Mouse (Mus musculus) small intestine, adult 2 months (tissue): Measurements from ENCODE around the gene Plekhh2. TPM values are rescaled to one million over a fixed set of nuclear protein-coding genes. Genes with fewer than 3 reads are reported as not detected.

Experiments
- H3K27ac ChIP-seq: fragments of 200-500 bp; 2 replicates; pipeline ENCODE4 v1.5.1; 2012; ENCODE audit warnings: low read depth, low read length, control low read depth, inconsistent platforms; ENCODE audit not compliant: insufficient read depth
- H3K27me3 ChIP-seq: fragments of 200-500 bp; 2 replicates; pipeline ENCODE4 v1.6.1; 2012; ENCODE audit warnings: mild to moderate bottlenecking, moderate library complexity, low read length, inconsistent platforms; ENCODE audit not compliant: control insufficient read depth, insufficient read depth
- H3K36me3 ChIP-seq: fragments of 200-500 bp; 2 replicates; pipeline ENCODE4 v1.6.1; 2012; ENCODE audit warnings: mild to moderate bottlenecking, low read length, control low read depth, inconsistent platforms; ENCODE audit not compliant: control insufficient read depth, insufficient read depth
- H3K4me1 ChIP-seq: fragments of 200-500 bp; 2 replicates; pipeline ENCODE4 v1.6.1; 2012; ENCODE audit warnings: low read length, inconsistent platforms, mixed read lengths; ENCODE audit not compliant: control insufficient read depth, insufficient read depth, insufficient read length
- H3K4me3 ChIP-seq: fragments of 200-500 bp; 2 replicates; pipeline ENCODE4 v1.5.1; 2012; ENCODE audit warnings: low read depth, mild to moderate bottlenecking, control low read depth, inconsistent platforms, low read length, moderate library complexity
- CTCF ChIP-seq: fragments of 200-500 bp; IDR thresholded peaks from 2 replicates; pipeline ENCODE4 v1.5.1; 2012; ENCODE audit warnings: low read depth, mild to moderate bottlenecking, control low read depth, inconsistent platforms, low read length, moderate library complexity, mixed read lengths; ENCODE audit not compliant: insufficient replicate concordance, insufficient read length; ENCODE audit errors: extremely low read depth
- POLR2A ChIP-seq: fragments of 200-500 bp; IDR thresholded peaks from 2 replicates; pipeline ENCODE4 v1.6.1; 2012; ENCODE audit warnings: low read depth, mild to moderate bottlenecking, control low read depth, inconsistent platforms, low read length, moderate library complexity
- WGBS: fragments of 180-500 bp; shearing (Covaris S2); methylation state at CpG from one replicate; pipeline ENCODE4 v1.1.7; 2018; 5-methylcytosine and 5-hydroxymethylcytosine counted together
- polyA plus RNA-seq: library from polyadenylated mRNA; depleted of rRNA; stranded (reverse); fragments of >200 nt; gene quantifications from 2 replicates; pipeline ENCODE4 v1.2.3, GENCODE M21; 2012

Gene Plekhh2
- polyA plus RNA-seq, 1 experiment, result 1.8 TPM

DNA sequence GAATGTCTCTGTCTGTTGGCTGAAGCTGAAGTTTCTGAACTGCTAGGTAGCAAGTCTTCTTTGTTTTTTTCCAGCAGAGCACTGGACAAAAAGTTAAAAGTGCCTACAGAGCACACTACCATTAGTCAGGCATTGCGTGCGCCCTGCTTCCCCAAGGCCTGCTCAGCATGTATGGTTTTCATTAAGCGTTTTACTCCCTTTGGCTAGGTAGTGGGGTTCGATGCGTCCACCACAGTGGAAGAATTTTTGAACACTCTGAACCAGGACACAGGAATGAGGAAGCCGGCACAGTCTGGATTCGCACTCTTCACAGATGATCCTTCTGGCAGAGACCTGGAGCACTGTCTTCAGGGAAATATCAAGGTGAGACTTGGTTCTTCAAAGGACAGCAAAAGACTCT, 87.2 kb downstream of the Plekhh2 start:
- peaks cover 6% of the 10 kb centered on the region; the same call in 1 of the 2 replicates for H3K4me1 ChIP-seq
- WGBS, result 96% methylated on average over 7 of the region's 7 CpGs
- H3K27ac ChIP-seq, result no peak overlapping the region
- no peak for TF ChIP-seq CTCF
- no peak for TF ChIP-seq POLR2A
- no peak overlapping the region for H3K4me3 ChIP-seq
- H3K36me3 ChIP-seq, result no peaks in the 10 kb centered on the region
- no peaks in the 10 kb centered on the region for H3K27me3 ChIP-seq

DNA sequence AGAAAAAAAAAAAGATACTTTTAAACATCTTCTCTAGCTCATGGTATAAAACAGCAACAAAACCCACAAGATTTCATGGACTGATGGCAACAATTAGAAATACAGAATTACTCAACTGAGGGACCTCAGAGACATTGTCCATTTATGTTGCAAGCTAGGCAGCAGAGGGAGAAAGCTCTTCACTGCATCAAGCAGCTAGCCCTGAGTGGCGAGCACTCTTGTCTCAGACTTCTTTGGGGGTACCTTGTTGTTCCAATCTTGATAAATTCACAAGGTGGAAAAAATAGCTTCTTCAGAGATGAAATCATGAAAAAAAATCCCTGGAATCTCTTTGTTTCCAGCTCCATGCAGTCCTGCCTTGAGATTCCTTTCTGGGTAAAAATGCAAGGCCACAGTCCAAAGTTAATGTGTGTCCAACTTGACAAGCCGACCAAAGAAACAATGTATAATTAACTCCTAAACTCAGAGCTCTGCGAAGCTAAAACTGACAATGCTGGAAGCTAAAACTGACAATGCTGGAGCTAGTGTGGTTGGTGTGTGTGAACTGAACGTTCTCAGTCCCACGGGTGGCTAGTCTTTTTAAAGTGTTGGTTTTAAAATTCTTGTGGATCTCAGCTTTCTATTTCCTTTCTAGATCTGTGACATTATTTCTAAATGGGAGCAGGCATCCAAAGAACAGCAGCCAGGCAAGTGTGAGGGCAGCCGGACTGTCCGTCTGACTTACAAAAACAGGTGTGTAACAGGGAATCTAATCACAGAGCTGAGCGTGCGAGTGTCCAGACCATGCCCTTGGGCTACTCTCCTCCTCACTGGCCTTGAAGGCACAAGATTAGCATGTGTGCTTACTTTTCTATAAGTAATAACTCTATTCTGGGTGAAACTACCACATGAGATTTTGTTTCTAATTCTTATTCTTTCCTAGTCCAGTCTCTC, 88.6 kb downstream of the Plekhh2 start:
- Histone ChIP-seq H3K27ac (no peak overlapping the region), H3K4me1 (peaks cover 4% of the 10 kb centered on the region; the same call in 1 of the 2 replicates), H3K4me3 (no peak overlapping the region), H3K36me3 (no peaks in the 10 kb centered on the region; the same call in 1 of the 2 replicates), H3K27me3 (no peaks in the 10 kb centered on the region)
- 69% methylated on average over 9 of the region's 9 CpGs for WGBS
- TF ChIP-seq CTCF (no peak), POLR2A (no peak)

DNA sequence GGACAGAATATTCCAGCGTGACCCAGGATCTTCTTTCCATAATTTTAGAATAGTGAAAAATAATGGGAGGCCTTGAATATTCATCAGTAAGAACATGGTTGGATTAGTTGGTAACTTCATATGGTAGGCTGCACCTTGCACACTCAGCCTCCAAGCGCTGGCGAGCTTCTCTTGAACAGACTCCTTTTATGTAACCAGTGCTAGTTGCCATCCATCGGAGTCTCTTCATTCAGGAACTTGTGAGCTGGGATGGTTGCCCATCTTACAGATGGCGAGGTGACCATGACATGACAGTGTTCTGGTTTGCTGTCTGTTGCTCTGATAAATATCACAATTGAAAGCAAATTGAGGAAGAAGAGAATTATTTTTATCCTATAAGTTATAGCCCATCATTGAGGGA, 90.1 kb downstream of the Plekhh2 start:
- TF ChIP-seq POLR2A (no peak), CTCF (no peak)
- H3K27ac ChIP-seq, result no peak overlapping the region
- H3K4me1 ChIP-seq, result peaks cover 2% of the 10 kb centered on the region; the same call in 1 of the 2 replicates
- H3K27me3 ChIP-seq, result no peaks in the 10 kb centered on the region
- no peak overlapping the region for H3K4me3 ChIP-seq
- WGBS, result 94% methylated on average over 5 of the region's 5 CpGs
- no peaks in the 10 kb centered on the region; the same call in 1 of the 2 replicates for H3K36me3 ChIP-seq

DNA sequence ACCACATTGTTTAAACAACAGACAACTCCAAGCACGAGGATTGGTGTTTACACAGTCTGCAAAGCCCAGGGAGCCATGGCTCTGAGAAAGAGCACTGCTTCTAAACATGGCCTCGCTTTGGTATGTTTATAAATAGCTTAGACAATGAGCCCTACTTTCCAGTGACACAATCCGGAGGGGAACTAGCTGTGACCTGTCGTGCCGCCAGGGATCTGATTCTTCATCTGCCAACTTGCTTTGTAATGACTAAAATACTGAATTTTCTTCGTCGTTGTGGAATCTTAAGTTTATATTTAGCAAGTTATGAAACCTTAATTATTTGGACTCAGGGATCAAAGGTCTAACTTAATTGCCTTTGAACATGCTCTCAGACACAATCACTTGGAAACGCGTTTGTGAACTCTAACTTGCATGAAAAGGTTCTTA, 91.5 kb downstream of the Plekhh2 start:
- no peaks in the 10 kb centered on the region; the same call in 1 of the 2 replicates for H3K36me3 ChIP-seq
- WGBS, result 23% methylated on average over 9 of the region's 9 CpGs
- no peak overlapping the region for H3K4me3 ChIP-seq
- H3K27ac ChIP-seq, result no peak overlapping the region
- TF ChIP-seq CTCF (no peak), POLR2A (no peak)
- H3K27me3 ChIP-seq, result no peaks in the 10 kb centered on the region
- H3K4me1 ChIP-seq, result peaks cover 2% of the 10 kb centered on the region; the same call in 1 of the 2 replicates

DNA sequence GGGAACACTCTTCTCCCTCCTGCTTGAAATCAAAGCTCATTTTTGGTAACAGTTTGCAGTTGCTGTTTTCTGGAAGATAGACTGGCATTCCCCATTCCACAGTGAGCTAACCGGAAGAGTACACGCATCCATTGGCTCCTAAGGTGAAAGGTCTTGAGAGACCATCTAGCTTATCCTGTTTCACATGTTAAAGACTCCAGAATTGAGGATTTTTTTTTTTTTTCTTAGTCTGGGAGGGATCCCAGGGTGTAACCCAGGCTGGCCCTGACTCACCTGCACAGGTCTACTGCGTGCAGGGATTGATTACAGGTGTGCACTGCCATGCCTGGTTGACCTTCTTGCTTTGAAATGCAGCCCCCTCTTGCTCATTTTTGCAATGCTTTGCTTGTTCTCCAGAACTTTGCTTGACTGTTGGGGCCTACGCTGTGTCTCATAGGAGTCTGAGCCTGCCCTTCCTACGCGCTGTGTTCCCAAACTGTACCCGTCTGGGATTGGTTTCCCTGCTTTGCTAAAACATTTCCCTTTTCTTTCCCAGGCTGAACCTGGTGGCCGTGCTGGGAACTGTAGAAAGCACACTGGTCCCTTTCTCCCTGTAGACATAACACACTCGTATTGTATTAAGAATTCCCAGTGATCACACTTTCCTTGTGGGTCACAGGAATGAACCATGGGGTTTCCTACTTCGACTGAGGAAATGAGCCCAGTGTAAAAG, 92.2 kb downstream of the Plekhh2 start:
- no peak overlapping the region for H3K4me3 ChIP-seq
- no peaks in the 10 kb centered on the region for H3K27me3 ChIP-seq
- no peaks in the 10 kb centered on the region; the same call in 1 of the 2 replicates for H3K36me3 ChIP-seq
- no peak overlapping the region for H3K27ac ChIP-seq
- no peak for TF ChIP-seq POLR2A
- no peak for TF ChIP-seq CTCF
- WGBS, result 77% methylated on average over 10 of the region's 10 CpGs
- H3K4me1 ChIP-seq, result peaks cover 2% of the 10 kb centered on the region; the same call in 1 of the 2 replicates

DNA sequence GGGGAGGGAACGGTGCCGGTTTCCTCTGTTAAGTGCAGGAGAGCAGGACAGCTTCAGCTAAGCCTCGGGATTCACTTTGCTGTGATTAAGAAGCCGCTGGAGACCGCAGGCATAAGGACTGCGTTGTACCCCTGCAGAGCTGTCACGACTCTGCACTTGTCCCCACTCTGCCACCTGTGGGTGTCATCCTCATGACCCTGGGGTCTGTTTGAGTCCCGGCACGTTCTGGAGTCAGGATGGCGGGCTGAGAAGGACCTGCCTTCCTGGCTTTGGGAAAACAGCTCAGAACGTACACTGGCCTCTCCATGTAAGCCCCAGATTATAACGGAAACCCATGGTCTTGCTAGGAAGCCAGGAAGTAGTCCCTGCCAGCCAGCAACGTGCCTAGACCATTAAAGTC, 95.3 kb downstream of the Plekhh2 start:
- Histone ChIP-seq H3K36me3 (no peaks in the 10 kb centered on the region; the same call in 1 of the 2 replicates), H3K4me3 (no peak overlapping the region), H3K27ac (no peak overlapping the region), H3K4me1 (peaks cover 2% of the 10 kb centered on the region; the same call in 1 of the 2 replicates), H3K27me3 (no peaks in the 10 kb centered on the region)
- WGBS, result 70% methylated on average over 13 of the region's 13 CpGs
- no peak for TF ChIP-seq POLR2A

DNA sequence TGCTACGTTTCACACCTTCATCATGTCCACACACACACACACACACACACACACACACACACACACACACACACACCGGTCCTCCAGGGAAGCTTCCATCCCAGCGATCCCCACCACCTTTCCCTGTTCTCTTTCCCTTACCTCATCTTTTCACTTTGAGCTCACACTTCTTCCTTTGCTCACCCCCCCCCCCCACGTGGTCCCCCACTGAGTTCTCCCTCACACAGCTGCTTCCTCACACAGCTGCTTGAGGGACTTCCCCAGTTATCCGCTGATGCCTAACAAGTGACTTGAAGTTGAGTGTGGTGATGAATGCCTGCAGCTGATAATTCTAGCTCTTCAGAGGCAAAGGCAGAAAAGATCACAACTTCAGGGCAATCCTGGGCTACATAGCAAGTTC, 95.9 kb downstream of the Plekhh2 start:
- no peaks in the 10 kb centered on the region; the same call in 1 of the 2 replicates for H3K36me3 ChIP-seq

More for the DNA sequence above, 95.9 kb downstream of the Plekhh2 start:
- peaks cover 2% of the 10 kb centered on the region; the same call in 1 of the 2 replicates for H3K4me1 ChIP-seq
- H3K4me3 ChIP-seq, result no peak overlapping the region
- no peaks in the 10 kb centered on the region for H3K27me3 ChIP-seq
- 54% methylated on average over 5 of the region's 5 CpGs for WGBS
- H3K27ac ChIP-seq, result no peak overlapping the region
- no peak for TF ChIP-seq CTCF
- no peak for TF ChIP-seq POLR2A
